Mouse (Mus musculus) limb, embryonic 12.5 days (tissue): Measurements from ENCODE around the gene Icmt. TPM values are rescaled to one million over a fixed set of nuclear protein-coding genes. Genes with fewer than 3 reads are reported as not detected.

Source experiments
- ATAC-seq: fragments of 200-750 bp; cut with Nextera tagmentation; 2 replicates; pipeline ENCODE4 v1.8.0; 2017; ENCODE audit warnings: low read depth, moderate TSS enrichment; ENCODE audit not compliant: insufficient number of reproducible peaks, insufficient read depth, low FRiP score, low TSS enrichment
- H3K27ac ChIP-seq: fragments of 300-500 bp; sonication (generic); 2 replicates; pipeline ENCODE4 v1.5.1; 2016; ENCODE audit warnings: mild to moderate bottlenecking, moderate library complexity
- H3K27me3 ChIP-seq: fragments of 300-500 bp; sonication (generic); 2 replicates; pipeline ENCODE4 v1.6.1; 2016; ENCODE audit warnings: mild to moderate bottlenecking, moderate library complexity
- H3K36me3 ChIP-seq: fragments of 300-500 bp; sonication (generic); 2 replicates; pipeline ENCODE4 v1.6.1; 2016; ENCODE audit warnings: mild to moderate bottlenecking, moderate library complexity
- H3K4me1 ChIP-seq: fragments of 300-500 bp; sonication (generic); replicated peaks from 2 replicates; pipeline ENCODE4 v1.6.1; 2016
- H3K4me2 ChIP-seq: fragments of 300-500 bp; sonication (generic); 2 replicates; pipeline ENCODE4 v1.6.1; 2016; ENCODE audit warnings: mild to moderate bottlenecking, moderate library complexity
- H3K4me3 ChIP-seq: fragments of 300-500 bp; sonication (generic); replicated peaks from 2 replicates; pipeline ENCODE4 v1.5.1; 2016; ENCODE audit warnings: mild to moderate bottlenecking
- H3K9ac ChIP-seq: fragments of 300-500 bp; sonication (generic); replicated peaks from 2 replicates; pipeline ENCODE4 v1.6.1; 2016; ENCODE audit warnings: mild to moderate bottlenecking, moderate library complexity
- H3K9me3 ChIP-seq: fragments of 300-500 bp; sonication (generic); 2 replicates; pipeline ENCODE4 v1.6.1; 2016; ENCODE audit warnings: mild to moderate bottlenecking, moderate library complexity
- WGBS: fragments of 180-500 bp; shearing (Covaris S2); methylation state at CpG from one replicate; pipeline ENCODE4 v1.1.7; 2016; 5-methylcytosine and 5-hydroxymethylcytosine counted together
- polyA plus RNA-seq: library from polyadenylated mRNA; unstranded; fragments of >200 nt; fragmentation: Nextera tagmentation; extraction: Ambion mirVana; gene quantifications from 2 replicates; pipeline ENCODE4 v1.2.1, GENCODE M21; 2016

The Icmt gene
- polyA plus RNA-seq, 1 experiment from 2014 or later = 29.3 TPM

- WGBS = 60% methylated on average over 16 of the region's 16 CpGs
- peak overlapping the region; percentile 80 for H3K4me2 ChIP-seq
- peak overlapping the region; percentile 95; the same call in 1 of the 2 replicates for H3K9ac ChIP-seq
Observed at GRCm38 (mm10) chr4:152324641-152325562, 27.9 kb downstream of the Icmt start.

GRCm38 (mm10) chr4:152325574-152326411, 28.8 kb downstream of the Icmt start, which contains the start of gene Rpl22:
TSS of gene Rpl22 (plus strand) at chr4:152325742.
- peaks cover 9% of the 10 kb centered on the region for H3K27me3 ChIP-seq
- H3K4me1 ChIP-seq = peaks cover 13% of the 10 kb centered on the region
- under 1% methylated on average over 70 of the region's 70 CpGs for WGBS
- peak within 1 kb of the TSS; percentile 95 for H3K9ac ChIP-seq
- H3K4me2 ChIP-seq = peak within 1 kb of the TSS; percentile 80
- peak; percentile 95 for ATAC-seq
- H3K27ac ChIP-seq = peak within 1 kb of the TSS; percentile 77
- peak within 1 kb of the TSS; percentile 97 for H3K4me3 ChIP-seq
- H3K36me3 ChIP-seq = peaks cover 35% of the 10 kb centered on the region
- no peaks in the 10 kb centered on the region for H3K9me3 ChIP-seq

More at GRCm38 (mm10) chr4:152324641-152325562, 27.9 kb downstream of the Icmt start:
- H3K4me1 ChIP-seq = peaks cover 13% of the 10 kb centered on the region
- peak overlapping the region; percentile 97 for H3K4me3 ChIP-seq
- H3K9me3 ChIP-seq = no peaks in the 10 kb centered on the region
- no peak overlapping the region for H3K27ac ChIP-seq
- peaks cover 26% of the 10 kb centered on the region for H3K36me3 ChIP-seq
- peak; percentile 40 for ATAC-seq
- H3K27me3 ChIP-seq = peaks cover 9% of the 10 kb centered on the region

- H3K4me3 ChIP-seq = peak overlapping the region; percentile 97
- H3K27me3 ChIP-seq = peaks cover 3% of the 10 kb centered on the region; the same call in 1 of the 2 replicates
- peaks cover 42% of the 10 kb centered on the region for H3K36me3 ChIP-seq
- peaks cover 13% of the 10 kb centered on the region for H3K4me1 ChIP-seq
- ATAC-seq = no peak
- H3K9me3 ChIP-seq = no peaks in the 10 kb centered on the region
- H3K4me2 ChIP-seq = peak overlapping the region; percentile 80
- H3K27ac ChIP-seq = no peak overlapping the region
- peak overlapping the region; percentile 95 for H3K9ac ChIP-seq
- WGBS = 2% methylated on average over 11 of the region's 11 CpGs
Observed at GRCm38 (mm10) chr4:152326543-152326942, 29.5 kb downstream of the Icmt start.

GRCm38 (mm10) chr4:152328691-152329090, 31.7 kb downstream of the Icmt start:
- H3K36me3 ChIP-seq = peaks cover 64% of the 10 kb centered on the region
- 78% methylated on average over 6 of the region's 6 CpGs for WGBS
- H3K27ac ChIP-seq = no peak overlapping the region
- H3K9me3 ChIP-seq = no peaks in the 10 kb centered on the region
- H3K27me3 ChIP-seq = no peaks in the 10 kb centered on the region
- peaks cover 13% of the 10 kb centered on the region for H3K4me1 ChIP-seq
- no peak overlapping the region for H3K4me3 ChIP-seq
- ATAC-seq = no peak
- H3K9ac ChIP-seq = no peak overlapping the region
- no peak overlapping the region for H3K4me2 ChIP-seq

- H3K4me3 ChIP-seq = no peak overlapping the region
- no peaks in the 10 kb centered on the region; the same call in 1 of the 2 replicates for H3K4me1 ChIP-seq
- 46% methylated on average over 2 of the region's 2 CpGs for WGBS
- no peak for ATAC-seq
- no peak overlapping the region for H3K4me2 ChIP-seq
- 0 out of 2 replicates have a peak overlapping the region, but pooled peaks have one; percentile 25 for H3K27ac ChIP-seq
- peaks cover 28% of the 10 kb centered on the region for H3K27me3 ChIP-seq
- no peaks in the 10 kb centered on the region for H3K9me3 ChIP-seq
- H3K36me3 ChIP-seq = peaks cover 82% of the 10 kb centered on the region
- no peak overlapping the region for H3K9ac ChIP-seq
Observed at GRCm38 (mm10) chr4:152332952-152333351, 35.9 kb downstream of the Icmt start.

- Histone ChIP-seq H3K9me3 (no peaks in the 10 kb centered on the region), H3K4me2 (no peak overlapping the region), H3K9ac (no peak overlapping the region), H3K4me3 (no peak overlapping the region), H3K27ac (no peak overlapping the region), H3K4me1 (peaks cover 2% of the 10 kb centered on the region), H3K36me3 (peaks cover 76% of the 10 kb centered on the region), H3K27me3 (peaks cover 35% of the 10 kb centered on the region)
- WGBS = 95% methylated on average over 12 of the region's 12 CpGs
- no peak for ATAC-seq
Observed at GRCm38 (mm10) chr4:152333587-152333986, 36.6 kb downstream of the Icmt start.

GRCm38 (mm10) chr4:152337772-152338171, 40.7 kb downstream of the Icmt start:
- no peaks in the 10 kb centered on the region for H3K9me3 ChIP-seq

GRCm38 (mm10) chr4:152338419-152339292, 41.6 kb downstream of the Icmt start, which contains the start of gene Chd5:
TSS of gene Chd5 (plus strand) at chr4:152338651.
- H3K27ac ChIP-seq = no peak within 1 kb of the TSS
- peak within 1 kb of the TSS; percentile 99 for H3K4me2 ChIP-seq
- peaks cover 84% of the 10 kb centered on the region for H3K27me3 ChIP-seq
- peaks cover 25% of the 10 kb centered on the region for H3K36me3 ChIP-seq
- H3K9me3 ChIP-seq = no peaks in the 10 kb centered on the region
- peak within 1 kb of the TSS; percentile 66 for H3K9ac ChIP-seq
- H3K4me3 ChIP-seq = peak within 1 kb of the TSS; percentile 62
- peaks cover 16% of the 10 kb centered on the region for H3K4me1 ChIP-seq
- WGBS = 2% methylated on average over 85 of the region's 120 CpGs
- no peak for ATAC-seq

More at GRCm38 (mm10) chr4:152337772-152338171, 40.7 kb downstream of the Icmt start:
- H3K27me3 ChIP-seq = peaks cover 76% of the 10 kb centered on the region
- WGBS = 32% methylated on average over 6 of the region's 6 CpGs
- no peak for ATAC-seq
- no peak overlapping the region for H3K27ac ChIP-seq
- peaks cover 34% of the 10 kb centered on the region for H3K36me3 ChIP-seq
- no peak overlapping the region for H3K9ac ChIP-seq
- no peak overlapping the region for H3K4me3 ChIP-seq
- H3K4me1 ChIP-seq = peaks cover 16% of the 10 kb centered on the region
- no peak overlapping the region for H3K4me2 ChIP-seq

GRCm38 (mm10) chr4:152339293-152339790, 42.3 kb downstream of the Icmt start:
- peaks cover 16% of the 10 kb centered on the region for H3K4me1 ChIP-seq
- H3K4me3 ChIP-seq = peak overlapping the region; percentile 62
- peaks cover 90% of the 10 kb centered on the region for H3K27me3 ChIP-seq
- 2% methylated on average over 13 of the region's 26 CpGs for WGBS
- no peak overlapping the region for H3K27ac ChIP-seq
- H3K9ac ChIP-seq = peak overlapping the region; percentile 66
- H3K36me3 ChIP-seq = peaks cover 18% of the 10 kb centered on the region
- no peak for ATAC-seq
- no peaks in the 10 kb centered on the region for H3K9me3 ChIP-seq
- peak overlapping the region; percentile 99 for H3K4me2 ChIP-seq
